Mouse (Mus musculus) midbrain, embryonic 15.5 days (tissue): ENCODE data around the gene Rpa2. TPM values are rescaled to one million over a fixed set of nuclear protein-coding genes. Genes with fewer than 3 reads are reported as not detected.
"Not testable (repeated sequence)": the region's sequence is repeated elsewhere in the genome, so short reads cannot be mapped to it uniquely, and the experiment has no call there.

Experiments used
- ATAC-seq: fragments of 200-750 bp; cut with Nextera tagmentation; replicated peaks from 2 replicates; pipeline ENCODE4 v1.8.0; 2017; ENCODE audit warnings: moderate TSS enrichment
- H3K27ac ChIP-seq: fragments of 300-500 bp; sonication (generic); 2 replicates; pipeline ENCODE4 v1.5.1; 2015; ENCODE audit warnings: mild to moderate bottlenecking, inconsistent platforms
- H3K27me3 ChIP-seq: fragments of 300-500 bp; sonication (generic); replicated peaks from 2 replicates; pipeline ENCODE4 v1.6.1; 2015; ENCODE audit warnings: inconsistent platforms
- H3K36me3 ChIP-seq: fragments of 300-500 bp; sonication (generic); replicated peaks from 2 replicates; pipeline ENCODE4 v1.6.1; 2015; ENCODE audit warnings: inconsistent platforms
- H3K4me1 ChIP-seq: fragments of 300-500 bp; sonication (generic); 2 replicates; pipeline ENCODE4 v1.6.1; 2015; ENCODE audit warnings: inconsistent platforms
- H3K4me2 ChIP-seq: fragments of 300-500 bp; sonication (generic); 2 replicates; pipeline ENCODE4 v1.6.1; 2015; ENCODE audit warnings: inconsistent platforms, mild to moderate bottlenecking, moderate library complexity
- H3K4me3 ChIP-seq: fragments of 300-500 bp; sonication (generic); 2 replicates; pipeline ENCODE4 v1.5.1; 2015; ENCODE audit warnings: mild to moderate bottlenecking, inconsistent platforms
- H3K9ac ChIP-seq: fragments of 300-500 bp; sonication (generic); 2 replicates; pipeline ENCODE4 v1.6.1; 2015; ENCODE audit warnings: mild to moderate bottlenecking, inconsistent platforms
- H3K9me3 ChIP-seq: fragments of 300-500 bp; sonication (generic); 2 replicates; pipeline ENCODE4 v1.6.1; 2016; ENCODE audit warnings: inconsistent platforms
- WGBS: fragments of 180-500 bp; shearing (Covaris S2); methylation state at CpG from one replicate; pipeline ENCODE4 v1.1.7; 2015; ENCODE audit warnings: mixed read lengths; 5-methylcytosine and 5-hydroxymethylcytosine counted together
- polyA plus RNA-seq: library from polyadenylated mRNA; unstranded; fragments of >200 nt; fragmentation: Nextera tagmentation; extraction: Ambion mirVana; gene quantifications from 2 replicates; pipeline ENCODE4 v1.2.1, GENCODE M21; 2015

Gene Rpa2
- 32.9 and 34.5 TPM in 2 replicates for polyA plus RNA-seq

DNA sequence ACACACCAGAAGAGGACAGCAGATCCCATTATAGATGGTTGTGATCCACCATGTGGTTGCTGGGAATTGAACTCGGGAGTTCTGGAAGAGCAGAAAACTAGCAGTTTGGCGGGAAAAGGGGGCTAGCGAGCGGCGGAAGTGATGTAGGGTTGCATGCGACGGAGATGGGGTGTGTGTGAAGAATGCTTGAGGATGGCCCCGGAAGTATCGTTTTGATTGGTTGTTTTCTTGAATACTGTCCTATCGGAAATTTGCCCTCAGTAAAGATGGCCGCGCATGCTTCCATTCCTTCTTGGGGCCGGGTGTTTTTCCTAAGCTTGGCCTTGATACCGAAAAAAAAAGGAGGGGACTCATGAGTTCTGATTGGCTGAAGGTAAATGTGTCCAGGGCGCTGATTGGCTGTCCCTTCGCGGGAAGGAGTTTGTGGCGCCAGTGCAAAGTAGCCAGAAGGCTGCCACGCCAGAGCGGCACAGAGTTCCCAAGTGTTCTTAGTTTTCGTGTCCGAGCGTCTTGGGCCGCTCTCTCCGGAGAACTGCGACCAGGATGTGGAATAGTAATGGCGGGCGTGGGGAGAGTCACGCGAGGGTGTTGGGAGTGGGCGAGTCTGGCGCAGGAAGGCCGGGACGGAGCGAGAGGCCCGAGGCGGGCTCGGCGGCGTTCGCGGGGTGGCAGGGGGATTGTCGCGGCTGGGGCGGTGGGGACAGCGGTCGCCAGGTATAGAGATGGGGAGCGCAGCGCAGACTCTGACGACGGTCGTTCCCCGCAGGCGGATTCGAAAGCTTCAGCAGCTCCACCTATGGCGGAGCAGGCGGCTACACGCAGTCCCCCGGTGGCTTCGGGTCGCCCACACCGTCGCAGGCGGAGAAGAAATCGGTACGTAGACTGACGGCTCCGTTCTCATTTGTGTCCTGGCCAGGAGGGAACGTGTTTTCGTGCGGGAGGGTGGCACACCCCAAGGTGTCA lies at the start of gene Rpa2:
Gene Rpa2, plus strand, starts transcription at position 419 of the 963 bp plus-strand sequence.
- Histone ChIP-seq H3K36me3 (peaks cover 10% of the 10 kb centered on the region; the same call in 1 of the 2 replicates), H3K27ac (0 out of 2 replicates have a peak within 1 kb of the TSS, but pooled peaks have one; percentile 46), H3K4me1 (peaks cover 10% of the 10 kb centered on the region), H3K27me3 (no peaks in the 10 kb centered on the region), H3K9ac (peak within 1 kb of the TSS; percentile 38), H3K4me3 (peak within 1 kb of the TSS; percentile 72), H3K9me3 (no peaks in the 10 kb centered on the region), H3K4me2 (peak within 1 kb of the TSS; percentile 91)
- ATAC-seq, result peak; percentile 98
- WGBS, result under 1% methylated on average over 69 of the region's 71 CpGs

DNA sequence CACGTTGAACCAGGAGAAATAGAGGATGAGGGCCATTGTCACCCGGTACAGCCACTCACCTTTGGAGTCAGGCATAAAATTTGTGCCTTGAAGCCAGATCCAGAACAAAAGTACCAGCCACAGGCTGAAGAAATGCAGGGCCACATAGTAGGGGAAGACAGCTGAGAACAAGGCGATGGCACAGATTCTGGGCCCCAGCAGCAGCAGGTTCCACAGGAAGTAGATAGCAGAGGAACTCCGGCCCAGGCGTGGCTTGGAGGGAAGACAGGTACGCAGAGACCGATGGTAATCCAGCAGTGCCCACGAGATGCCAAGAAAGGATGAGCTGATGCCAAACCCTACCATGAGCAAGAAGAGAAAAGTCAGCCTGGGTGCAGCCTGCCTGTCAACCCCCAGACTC lies 39.9 kb upstream of the Rpa2 start:
- Histone ChIP-seq H3K27ac (no peak overlapping the region), H3K4me2 (no peak overlapping the region), H3K27me3 (no peaks in the 10 kb centered on the region), H3K4me1 (peaks cover 9% of the 10 kb centered on the region), H3K9ac (no peak overlapping the region), H3K4me3 (no peak overlapping the region), H3K9me3 (no peaks in the 10 kb centered on the region), H3K36me3 (0 out of 2 replicates have a peak, but pooled peaks cover 8% of the 10 kb centered on the region)
- no peak for ATAC-seq
- WGBS, result 91% methylated on average over 8 of the region's 8 CpGs

DNA sequence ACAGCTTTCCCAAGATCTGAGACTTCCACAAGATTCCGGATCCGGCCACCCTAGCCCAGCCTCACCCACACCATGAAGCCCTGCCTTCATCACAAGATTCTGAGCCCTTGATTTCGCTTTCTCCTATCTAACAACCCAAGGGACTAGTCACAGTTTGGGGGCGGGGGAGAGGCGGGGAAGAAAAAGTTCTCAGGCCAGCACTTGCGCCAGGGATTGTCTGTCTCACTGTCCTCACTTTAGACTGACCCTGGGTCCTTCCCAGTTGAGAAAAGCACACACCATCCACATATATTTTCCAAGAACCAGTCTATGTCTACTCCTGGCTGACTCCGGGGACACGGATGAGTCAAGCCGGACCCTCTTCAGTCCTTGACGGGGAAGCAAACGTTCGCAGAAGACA lies 36.5 kb upstream of the Rpa2 start:
- Histone ChIP-seq H3K9me3 (no peaks in the 10 kb centered on the region), H3K36me3 (0 out of 2 replicates have a peak, but pooled peaks cover 6% of the 10 kb centered on the region), H3K9ac (peak overlapping the region; percentile 67), H3K4me2 (peak overlapping the region; percentile 86), H3K27me3 (no peaks in the 10 kb centered on the region), H3K4me3 (peak overlapping the region; percentile 59), H3K27ac (0 out of 2 replicates have a peak overlapping the region, but pooled peaks have one; percentile 45), H3K4me1 (peaks cover 9% of the 10 kb centered on the region)
- WGBS, result 55% methylated on average over 12 of the region's 12 CpGs
- ATAC-seq, result no peak

GRCm38 (mm10) chr4:132732148-132732684 lies 35.9 kb upstream of the Rpa2 start, which contains the start of gene Xkr8:
Xkr8 (minus strand) TSS chr4:132732546.
- WGBS, result 4% methylated on average over 34 of the region's 34 CpGs
- Histone ChIP-seq H3K4me2 (peak within 1 kb of the TSS; percentile 86), H3K27ac (peak within 1 kb of the TSS; percentile 45), H3K36me3 (0 out of 2 replicates have a peak, but pooled peaks cover 3% of the 10 kb centered on the region), H3K27me3 (no peaks in the 10 kb centered on the region), H3K9me3 (no peaks in the 10 kb centered on the region), H3K4me3 (peak within 1 kb of the TSS; percentile 59), H3K9ac (peak within 1 kb of the TSS; percentile 67), H3K4me1 (peaks cover 9% of the 10 kb centered on the region)
- peak; percentile 98 for ATAC-seq

- 94% methylated on average over 25 of the region's 25 CpGs for WGBS
- H3K36me3 ChIP-seq, result no peaks in the 10 kb centered on the region
- H3K4me3 ChIP-seq, result no peak overlapping the region
- no peak overlapping the region for H3K9ac ChIP-seq
- H3K4me1 ChIP-seq, result peaks cover 9% of the 10 kb centered on the region
- no peak overlapping the region for H3K27ac ChIP-seq
- no peaks in the 10 kb centered on the region for H3K9me3 ChIP-seq
- no peak for ATAC-seq
- no peaks in the 10 kb centered on the region for H3K27me3 ChIP-seq
- H3K4me2 ChIP-seq, result no peak overlapping the region
Measured at GRCm38 (mm10) chr4:132733071-132733770, 34.9 kb upstream of the Rpa2 start.

DNA sequence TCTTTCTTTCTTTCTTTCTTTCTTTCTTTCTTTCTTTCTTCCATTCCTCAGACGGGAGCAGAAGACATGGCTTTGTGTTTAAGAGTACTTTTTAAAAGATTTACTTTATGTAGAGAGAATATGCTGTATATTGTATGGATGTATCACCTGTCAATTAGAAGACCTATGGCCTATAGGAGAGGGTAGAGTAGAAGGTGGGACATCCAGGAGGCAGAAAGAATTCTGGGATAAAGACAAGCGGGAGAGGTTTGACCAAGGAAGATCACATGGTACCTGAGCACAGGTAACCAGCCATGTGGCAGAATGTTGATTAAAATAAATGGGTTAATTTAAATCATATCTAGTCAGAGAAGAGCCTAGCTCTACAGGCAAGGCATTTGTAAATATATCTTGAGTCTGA lies 33.4 kb upstream of the Rpa2 start:
- 95% methylated on average over 2 of the region's 2 CpGs for WGBS
- no peak for ATAC-seq
- Histone ChIP-seq H3K9ac (no peak overlapping the region), H3K4me2 (no peak overlapping the region), H3K27ac (no peak overlapping the region), H3K27me3 (no peaks in the 10 kb centered on the region), H3K9me3 (no peaks in the 10 kb centered on the region), H3K4me1 (peaks cover 9% of the 10 kb centered on the region), H3K36me3 (no peaks in the 10 kb centered on the region), H3K4me3 (no peak overlapping the region)

- WGBS, result 66% methylated on average over 2 of the region's 2 CpGs
Measured at GRCm38 (mm10) chr4:132735389-132735788, 32.7 kb upstream of the Rpa2 start.

DNA sequence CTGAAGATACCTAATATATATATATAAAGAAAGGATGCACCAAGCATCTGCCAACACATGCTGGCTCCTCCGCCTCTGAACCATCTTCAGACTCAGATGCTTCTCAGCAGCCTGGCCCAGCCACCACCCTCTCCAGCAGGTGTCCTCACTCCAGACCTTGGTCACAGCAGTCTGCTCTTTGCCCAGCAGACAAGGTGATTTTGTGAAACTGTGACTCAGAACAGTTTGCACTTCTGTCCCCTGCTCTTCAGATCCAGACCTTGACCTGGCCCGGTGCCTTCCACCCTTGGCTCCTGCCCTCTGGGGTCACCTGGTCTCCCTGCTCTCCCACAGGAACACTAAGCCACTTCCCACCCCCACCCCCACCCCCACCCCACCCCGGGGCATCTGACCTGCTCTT lies 32.2 kb upstream of the Rpa2 start:
- H3K36me3 ChIP-seq, result no peaks in the 10 kb centered on the region
- peaks cover 9% of the 10 kb centered on the region for H3K4me1 ChIP-seq
- 77% methylated on average over 3 of the region's 3 CpGs for WGBS
- H3K4me3 ChIP-seq, result no peak overlapping the region
- no peak overlapping the region for H3K27ac ChIP-seq
- no peak overlapping the region for H3K4me2 ChIP-seq
- H3K9ac ChIP-seq, result no peak overlapping the region
- no peaks in the 10 kb centered on the region for H3K9me3 ChIP-seq
- no peak for ATAC-seq
- H3K27me3 ChIP-seq, result no peaks in the 10 kb centered on the region

More at GRCm38 (mm10) chr4:132735389-132735788, 32.7 kb upstream of the Rpa2 start:
- Histone ChIP-seq H3K36me3 (no peaks in the 10 kb centered on the region), H3K4me1 (peaks cover 9% of the 10 kb centered on the region), H3K4me3 (no peak overlapping the region), H3K9ac (no peak overlapping the region), H3K27ac (no peak overlapping the region), H3K9me3 (no peaks in the 10 kb centered on the region), H3K4me2 (no peak overlapping the region), H3K27me3 (no peaks in the 10 kb centered on the region)
- ATAC-seq, result no peak

- H3K4me3 ChIP-seq, H3K27me3 ChIP-seq, H3K9me3 ChIP-seq, H3K36me3 ChIP-seq, H3K9ac ChIP-seq, ATAC-seq, H3K4me2 ChIP-seq, H3K4me1 ChIP-seq, H3K27ac ChIP-seq: not testable (repeated sequence)
- 96% methylated on average over 9 of the region's 9 CpGs for WGBS
Measured at GRCm38 (mm10) chr4:132737154-132737553, 31.0 kb upstream of the Rpa2 start.

DNA sequence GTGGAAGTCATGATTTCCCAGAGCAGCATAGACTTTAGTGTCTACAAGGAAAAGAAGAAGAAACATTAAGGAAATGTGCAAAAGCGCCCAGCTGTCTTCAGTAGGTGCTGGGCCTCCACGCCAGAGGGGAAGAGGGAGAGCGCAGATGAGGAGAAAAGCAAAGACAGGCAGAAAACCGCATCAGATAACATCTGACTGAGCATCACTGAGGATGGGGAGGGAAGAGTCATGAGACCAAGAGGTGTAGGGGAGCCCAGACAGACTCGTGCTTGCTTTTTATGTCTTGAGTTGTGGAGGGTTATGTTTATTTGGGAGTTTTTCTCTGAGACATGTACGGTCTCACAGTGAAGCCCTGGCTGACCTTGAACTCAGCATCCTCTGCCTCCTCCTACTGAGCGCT lies 26.6 kb upstream of the Rpa2 start:
- Histone ChIP-seq H3K27ac (no peak overlapping the region), H3K4me2 (no peak overlapping the region), H3K4me1 (peaks cover 15% of the 10 kb centered on the region), H3K9ac (no peak overlapping the region), H3K36me3 (no peaks in the 10 kb centered on the region), H3K9me3 (no peaks in the 10 kb centered on the region), H3K27me3 (no peaks in the 10 kb centered on the region), H3K4me3 (no peak overlapping the region)
- WGBS, result 91% methylated on average over 7 of the region's 7 CpGs
- ATAC-seq, result no peak

GRCm38 (mm10) chr4:132743992-132744911 lies 23.9 kb upstream of the Rpa2 start:
- H3K27me3 ChIP-seq, result no peaks in the 10 kb centered on the region
- WGBS, result 55% methylated on average over 11 of the region's 11 CpGs
- H3K9me3 ChIP-seq, result no peaks in the 10 kb centered on the region
- no peaks in the 10 kb centered on the region for H3K36me3 ChIP-seq
- H3K4me3 ChIP-seq, result no peak overlapping the region
- H3K4me1 ChIP-seq, result peaks cover 15% of the 10 kb centered on the region
- H3K9ac ChIP-seq, result no peak overlapping the region
- H3K4me2 ChIP-seq, result no peak overlapping the region
- peak; percentile 42; the same call in 1 of the 2 replicates for ATAC-seq
- H3K27ac ChIP-seq, result peak overlapping the region; percentile 68
